Mouse (Mus musculus): Measurements from ENCODE around the gene Tmprss15. TPM values are rescaled to one million over a fixed set of nuclear protein-coding genes. Genes with fewer than 3 reads are reported as not detected.
A peak's percentile ranks its signal among the peaks of the same experiment; 100 is the strongest.

Tmprss15 gene
- total RNA-seq (2014; rRNA removed) (0.19 TPM in 1 of 2 replicates, not detected in the other), polyA plus RNA-seq (2015; fragmentation: Nextera tagmentation; extraction: Ambion mirVana) (0.06 and 0.10 TPM in 2 replicates)

- no peak for DNase-seq (ENCODE audit: low spot score)
- Histone ChIP-seq H3K4me3 (ENCODE audit: low read depth, low read length) (no peak within 1 kb of the TSS), H3K4me2 (ENCODE audit: low read depth, low read length, poor library complexity, severe bottlenecking) (no peak within 1 kb of the TSS), H3K9ac (replicated peaks; ENCODE audit: low read length, poor library complexity, severe bottlenecking) (no peak within 1 kb of the TSS), H3K27ac (ENCODE audit: low read depth, low read length) (no peak within 1 kb of the TSS), H3K27me3 (ENCODE audit: insufficient read depth, low read length) (no peaks in the 10 kb centered on the region), H3K36me3 (ENCODE audit: insufficient read depth, low read length) (no peaks in the 10 kb centered on the region), H3K9me3 (ENCODE audit: low read length) (no peaks in the 10 kb centered on the region), H3K4me1 (ENCODE audit: insufficient read depth, low read length) (no peaks in the 10 kb centered on the region)
- TF ChIP-seq CTCF (IDR thresholded peaks at IDR 0.05) = no peak
- ATAC-seq (ENCODE audit: low FRiP score) = no peak
- 91% methylated on average over 4 of the region's 4 CpGs for WGBS
Observed at GRCm38 (mm10) chr16:79090997-79091396, at the start of gene Tmprss15. Gene Tmprss15, minus strand, starts transcription at chr16:79091097.

- H3K36me3 ChIP-seq (ENCODE audit: insufficient read depth, low read length) = no peaks in the 10 kb centered on the region
- no peaks in the 10 kb centered on the region for H3K27me3 ChIP-seq (ENCODE audit: insufficient read depth, low read length)
- no peak overlapping the region for H3K9ac ChIP-seq (replicated peaks; ENCODE audit: low read length, poor library complexity, severe bottlenecking)
- TF ChIP-seq CTCF (IDR thresholded peaks at IDR 0.05) = peak; percentile 12
- H3K4me1 ChIP-seq (ENCODE audit: insufficient read depth, low read length) = no peaks in the 10 kb centered on the region; the same call in 1 of the 2 replicates
- H3K9me3 ChIP-seq (ENCODE audit: low read length) = no peaks in the 10 kb centered on the region
- ATAC-seq (ENCODE audit: low FRiP score) (no peak), DNase-seq (ENCODE audit: low spot score) (peak; percentile 71)
- H3K4me3 ChIP-seq (ENCODE audit: low read depth, low read length) = no peak overlapping the region
- 56% methylated on average over 1 of the region's 1 CpGs for WGBS
- H3K27ac ChIP-seq (ENCODE audit: low read depth, low read length) = no peak overlapping the region
- H3K4me2 ChIP-seq (ENCODE audit: low read depth, low read length, poor library complexity, severe bottlenecking) = no peak overlapping the region
Observed at GRCm38 (mm10) chr16:79114879-79115278, 24.0 kb upstream of the Tmprss15 start.

- Histone ChIP-seq H3K4me3 (ENCODE audit: low read depth, low read length) (no peak overlapping the region), H3K36me3 (ENCODE audit: insufficient read depth, low read length) (no peaks in the 10 kb centered on the region), H3K27ac (ENCODE audit: low read depth, low read length) (no peak overlapping the region), H3K4me2 (ENCODE audit: low read depth, low read length, poor library complexity, severe bottlenecking) (no peak overlapping the region), H3K27me3 (ENCODE audit: insufficient read depth, low read length) (no peaks in the 10 kb centered on the region), H3K9me3 (ENCODE audit: low read length) (no peaks in the 10 kb centered on the region), H3K4me1 (ENCODE audit: insufficient read depth, low read length) (no peaks in the 10 kb centered on the region), H3K9ac (replicated peaks; ENCODE audit: low read length, poor library complexity, severe bottlenecking) (no peak overlapping the region)
- ATAC-seq (ENCODE audit: low FRiP score) (no peak), DNase-seq (ENCODE audit: low spot score) (no peak)
- TF ChIP-seq CTCF (IDR thresholded peaks at IDR 0.05) = no peak
- WGBS = 23% methylated on average over 1 of the region's 1 CpGs
Observed at GRCm38 (mm10) chr16:79109516-79109915, 18.6 kb upstream of the Tmprss15 start.

- Histone ChIP-seq H3K4me1 (ENCODE audit: insufficient read depth, low read length) (no peaks in the 10 kb centered on the region), H3K9me3 (ENCODE audit: low read length) (no peaks in the 10 kb centered on the region), H3K36me3 (ENCODE audit: insufficient read depth, low read length) (no peaks in the 10 kb centered on the region), H3K27ac (ENCODE audit: low read depth, low read length) (no peak overlapping the region), H3K4me2 (ENCODE audit: low read depth, low read length, poor library complexity, severe bottlenecking) (no peak overlapping the region), H3K9ac (replicated peaks; ENCODE audit: low read length, poor library complexity, severe bottlenecking) (no peak overlapping the region), H3K27me3 (ENCODE audit: insufficient read depth, low read length) (no peaks in the 10 kb centered on the region), H3K4me3 (ENCODE audit: low read depth, low read length) (no peak overlapping the region)
- DNase-seq (ENCODE audit: low spot score) (no peak), ATAC-seq (ENCODE audit: low FRiP score) (no peak)
- no peak for TF ChIP-seq CTCF (IDR thresholded peaks at IDR 0.05)
- WGBS = 60% methylated on average over 5 of the region's 5 CpGs
Observed at GRCm38 (mm10) chr16:79108969-79109368, 18.1 kb upstream of the Tmprss15 start.

- H3K27me3 ChIP-seq (ENCODE audit: insufficient read depth, low read length) = no peaks in the 10 kb centered on the region
- WGBS = 49% methylated on average over 2 of the region's 2 CpGs
- H3K4me1 ChIP-seq (ENCODE audit: insufficient read depth, low read length) = no peaks in the 10 kb centered on the region
- DNase-seq (ENCODE audit: low spot score) = no peak
- no peak for ATAC-seq (ENCODE audit: low FRiP score)
- H3K9ac ChIP-seq (replicated peaks; ENCODE audit: low read length, poor library complexity, severe bottlenecking) = no peak overlapping the region
- H3K36me3 ChIP-seq (ENCODE audit: insufficient read depth, low read length) = no peaks in the 10 kb centered on the region
- TF ChIP-seq CTCF (IDR thresholded peaks at IDR 0.05) = no peak
- H3K4me2 ChIP-seq (ENCODE audit: low read depth, low read length, poor library complexity, severe bottlenecking) = no peak overlapping the region
- H3K27ac ChIP-seq (ENCODE audit: low read depth, low read length) = no peak overlapping the region
- H3K9me3 ChIP-seq (ENCODE audit: low read length) = no peaks in the 10 kb centered on the region
- H3K4me3 ChIP-seq (ENCODE audit: low read depth, low read length) = no peak overlapping the region
Observed at GRCm38 (mm10) chr16:79100325-79100724, 9.4 kb upstream of the Tmprss15 start.

GRCm38 (mm10) chr16:79098321-79098720, 7.4 kb upstream of the Tmprss15 start:
- DNase-seq (ENCODE audit: low spot score) (no peak), ATAC-seq (ENCODE audit: low FRiP score) (no peak)
- no peak overlapping the region for H3K4me2 ChIP-seq (ENCODE audit: low read depth, low read length, poor library complexity, severe bottlenecking)
- no peak overlapping the region for H3K9ac ChIP-seq (replicated peaks; ENCODE audit: low read length, poor library complexity, severe bottlenecking)
- H3K4me1 ChIP-seq (ENCODE audit: insufficient read depth, low read length) = no peaks in the 10 kb centered on the region
- no peak for TF ChIP-seq CTCF (IDR thresholded peaks at IDR 0.05)
- H3K36me3 ChIP-seq (ENCODE audit: insufficient read depth, low read length) = no peaks in the 10 kb centered on the region
- no peaks in the 10 kb centered on the region for H3K9me3 ChIP-seq (ENCODE audit: low read length)
- no peak overlapping the region for H3K4me3 ChIP-seq (ENCODE audit: low read depth, low read length)
- no peaks in the 10 kb centered on the region for H3K27me3 ChIP-seq (ENCODE audit: insufficient read depth, low read length)
- 95% methylated on average over 2 of the region's 2 CpGs for WGBS
- H3K27ac ChIP-seq (ENCODE audit: low read depth, low read length) = no peak overlapping the region
